Mouse (Mus musculus) ES-CJ7 (cell line): Measurements from ENCODE around the gene Fam19a1.
"Not testable (repeated sequence)": the region's sequence is repeated elsewhere in the genome, so short reads cannot be mapped to it uniquely, and the experiment has no call there.

Source experiments
- DNase-seq: peaks from one replicate; pipeline ENCODE4 v3.0.0; 2011; ENCODE audit warnings: low read depth, low spot score

Fam19a1 gene

DNA sequence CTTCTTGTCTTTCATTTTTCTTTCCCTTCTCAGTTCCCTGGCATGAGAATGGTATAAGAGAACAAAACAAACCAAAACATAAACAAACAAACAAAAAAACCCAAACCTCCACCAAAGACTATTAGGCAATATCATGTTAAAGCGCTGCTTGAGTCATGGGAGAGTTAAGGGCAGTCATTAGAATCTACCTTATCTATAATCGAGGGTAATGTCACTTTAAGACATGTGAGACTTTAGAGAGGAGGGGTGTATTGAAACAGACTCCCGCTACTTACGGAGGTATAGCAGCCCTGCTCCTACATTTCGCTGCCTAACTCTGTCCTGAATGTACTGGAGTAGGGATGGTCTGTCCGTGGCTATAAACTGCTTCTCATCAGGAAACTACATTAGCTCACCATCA lies at the start of gene Fam19a1:
TSS of gene Fam19a1 (plus strand) at position 301 of the 400 bp plus-strand sequence.
- no peak for DNase-seq

DNA sequence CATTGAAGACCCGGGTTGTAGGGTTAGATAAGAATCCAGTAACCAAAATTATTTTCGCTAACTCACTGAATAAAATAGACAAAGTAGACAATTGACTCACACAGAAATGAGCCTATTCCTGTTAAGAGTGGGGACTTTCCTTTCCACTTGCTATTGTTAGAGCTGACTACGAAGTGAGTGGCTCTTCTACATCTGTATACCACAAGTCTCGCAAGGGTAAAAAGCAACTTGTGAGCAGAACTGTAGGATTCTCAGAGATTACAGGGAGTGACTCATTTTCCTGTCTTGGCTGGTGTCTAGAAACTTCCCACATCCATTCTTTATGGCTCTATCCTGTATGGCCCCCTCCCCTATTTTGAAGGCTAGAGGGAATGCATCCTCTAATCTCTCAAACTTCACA lies 41.9 kb upstream of the Fam19a1 start:
- no peak for DNase-seq

DNA sequence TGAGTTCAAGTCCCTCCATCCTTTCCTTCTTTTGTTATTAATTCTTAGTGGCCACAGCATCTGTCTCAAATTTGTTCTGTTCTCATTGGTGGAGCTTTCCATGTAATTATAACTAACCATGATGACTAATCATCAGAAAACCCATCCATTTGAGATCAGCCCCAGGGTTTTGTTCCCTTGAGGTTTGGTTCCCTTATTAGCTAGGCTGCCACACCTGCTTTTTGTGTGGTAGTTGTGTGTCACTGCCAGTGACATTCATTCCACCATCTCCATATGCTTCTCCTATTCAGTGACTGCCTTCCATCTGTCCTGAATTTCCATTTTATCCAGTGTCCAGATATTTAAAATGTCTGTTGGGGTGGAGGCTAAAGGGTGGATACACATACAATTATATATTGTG lies 41.4 kb upstream of the Fam19a1 start:
- no peak for DNase-seq

DNA sequence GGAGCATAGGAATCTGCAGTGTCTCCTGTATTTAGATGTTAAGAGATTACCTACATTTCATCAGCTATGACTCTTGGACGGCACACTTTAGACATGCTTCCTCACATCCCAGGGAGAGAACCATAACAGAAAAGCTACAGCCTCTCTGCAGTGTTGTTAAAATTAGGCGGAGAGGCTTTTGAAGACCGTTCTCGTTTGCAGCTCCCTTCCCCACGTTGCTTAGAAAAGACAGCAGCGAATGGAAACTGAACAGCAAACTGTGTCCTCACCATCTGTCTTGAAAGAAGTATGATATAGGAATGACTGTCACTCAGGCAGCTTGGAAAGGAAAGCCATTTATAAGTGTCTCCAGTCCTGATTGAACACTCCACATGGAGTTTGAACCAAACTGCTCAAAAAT lies 23.0 kb upstream of the Fam19a1 start:
- no peak for DNase-seq

DNA sequence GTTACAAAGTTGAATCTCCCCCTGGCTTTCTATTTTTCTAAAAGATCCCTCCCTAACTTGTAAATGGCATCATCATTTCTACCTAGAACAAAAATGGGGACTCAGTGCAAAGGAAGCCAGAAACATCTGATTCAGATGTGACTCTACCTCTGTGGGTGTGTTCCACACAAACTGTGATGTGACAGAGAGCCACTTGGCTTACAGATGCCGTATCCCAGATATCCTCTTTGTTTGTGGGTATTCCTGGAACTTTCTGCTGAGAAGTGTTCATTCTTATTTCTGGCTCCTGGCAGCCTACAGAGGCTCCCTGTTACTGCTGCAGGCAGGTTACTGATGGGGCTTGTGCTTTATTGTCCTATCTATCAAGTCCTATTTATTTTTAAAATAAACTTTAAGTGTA lies 19.2 kb upstream of the Fam19a1 start:
- no peak for DNase-seq

DNA sequence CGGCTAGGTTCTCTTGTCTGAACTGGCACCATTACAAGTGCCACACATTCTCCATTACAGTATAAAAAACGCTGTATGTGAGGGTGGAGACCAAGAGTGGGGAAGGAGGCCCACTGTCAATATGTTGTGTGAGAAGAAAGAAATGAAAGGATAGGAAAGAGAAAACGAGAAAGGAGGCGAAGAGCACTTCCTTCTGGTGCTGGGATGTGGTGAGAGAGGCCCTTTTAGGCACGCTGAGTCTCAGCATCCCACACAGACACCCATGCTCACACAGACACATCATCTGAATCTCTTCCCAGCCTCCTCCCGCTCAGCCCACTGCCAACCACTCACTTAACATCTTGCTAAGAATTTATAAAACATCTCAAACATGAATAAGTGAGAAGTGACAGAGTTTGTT lies 14.7 kb upstream of the Fam19a1 start:
- no peak for DNase-seq

DNA sequence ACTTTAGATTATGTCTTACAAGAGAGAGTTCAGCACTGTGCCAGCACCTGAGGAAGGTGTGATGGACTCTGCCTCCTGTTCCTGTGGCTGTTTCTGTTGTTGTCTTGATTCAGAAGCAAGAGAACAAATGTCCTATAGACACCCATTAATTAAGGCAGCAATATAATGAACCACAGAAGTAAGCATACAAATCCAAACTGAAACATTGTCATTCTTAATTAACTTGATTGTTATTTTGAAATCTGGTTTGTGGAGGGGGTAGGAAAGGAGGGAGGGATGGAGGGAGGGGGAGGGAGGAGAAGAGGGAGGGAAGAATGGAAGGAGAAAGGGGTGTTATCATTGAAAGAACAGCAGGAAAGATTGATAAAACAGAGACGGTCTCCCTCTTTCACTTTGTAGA lies 1.3 kb upstream of the Fam19a1 start:
- DNase-seq: no peak

DNA sequence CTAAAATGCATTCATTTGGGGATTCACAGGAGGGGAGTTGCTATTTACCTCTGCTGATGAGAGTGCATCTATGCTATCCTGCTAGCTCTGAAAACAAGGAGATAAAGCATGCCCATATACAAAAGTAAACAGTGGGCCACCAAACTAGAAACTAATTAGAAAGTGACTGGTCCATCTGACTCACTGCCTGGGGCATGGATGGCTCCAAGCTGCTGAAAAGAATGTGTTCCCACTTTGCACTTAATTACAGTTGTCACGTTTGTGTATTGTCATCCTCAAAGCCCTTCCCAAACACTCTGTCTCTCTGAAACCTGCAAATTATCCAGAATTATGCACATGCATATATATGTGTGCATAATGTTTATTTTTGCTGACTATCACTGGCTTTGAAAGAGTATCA lies 1.2 kb downstream of the Fam19a1 start:
- DNase-seq: no peak

DNA sequence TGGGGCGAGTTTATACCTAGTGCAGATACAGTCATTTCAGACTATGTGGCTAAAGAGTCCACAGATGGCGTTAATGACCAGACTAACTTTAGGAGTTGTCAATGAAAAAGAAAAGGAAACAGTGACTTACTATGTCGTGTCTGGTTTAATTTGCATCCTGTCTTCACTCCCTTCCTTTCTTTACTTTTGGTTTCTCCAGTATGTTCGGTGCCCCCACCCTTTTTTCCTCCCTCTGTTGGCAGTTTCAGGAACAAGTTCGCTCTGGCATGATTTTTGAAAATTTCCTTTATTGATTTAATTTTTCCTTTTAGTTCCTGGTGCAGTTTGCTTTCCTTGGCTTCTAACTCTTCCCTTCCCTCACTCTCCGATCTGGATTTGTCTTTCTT lies 3.2 kb downstream of the Fam19a1 start:
- no peak for DNase-seq

DNA sequence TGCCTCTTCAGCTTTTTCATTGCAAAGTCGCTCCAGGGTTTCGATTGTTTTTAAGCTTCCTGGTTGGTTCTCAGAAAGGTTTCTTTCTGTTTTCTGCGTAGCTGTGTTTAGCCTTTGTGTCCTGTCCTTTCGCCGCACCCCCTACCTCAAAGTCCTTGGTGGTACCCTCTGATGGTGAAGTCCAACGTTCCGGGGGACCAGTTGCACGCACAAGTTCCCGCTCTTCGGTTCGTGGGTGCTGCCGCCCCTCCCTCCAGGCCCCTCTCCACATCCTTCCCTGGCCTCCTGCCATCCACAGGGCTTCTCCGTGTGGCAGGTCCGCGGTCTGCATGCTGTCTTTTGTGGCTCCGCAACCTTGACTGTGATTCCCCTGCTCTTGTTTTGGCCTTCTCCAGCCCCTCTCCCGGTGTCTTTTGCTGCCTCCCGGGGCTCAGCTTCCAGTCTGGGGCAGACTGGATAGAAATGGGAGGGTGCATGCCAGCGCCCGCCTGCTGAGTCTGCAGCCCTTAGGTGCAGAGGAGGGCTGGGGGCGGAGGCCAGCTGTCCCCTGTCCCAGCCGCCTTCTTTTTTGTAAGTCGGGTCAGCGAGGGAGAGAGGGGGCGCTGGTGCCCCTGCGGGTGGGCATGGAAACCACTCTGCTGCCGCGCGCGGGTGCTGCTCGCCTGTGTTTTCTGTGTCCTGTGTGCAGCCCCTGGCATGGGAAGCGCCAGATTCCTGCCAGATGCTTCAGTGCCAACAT lies 3.7 kb downstream of the Fam19a1 start:
- peak; percentile 21 for DNase-seq

DNA sequence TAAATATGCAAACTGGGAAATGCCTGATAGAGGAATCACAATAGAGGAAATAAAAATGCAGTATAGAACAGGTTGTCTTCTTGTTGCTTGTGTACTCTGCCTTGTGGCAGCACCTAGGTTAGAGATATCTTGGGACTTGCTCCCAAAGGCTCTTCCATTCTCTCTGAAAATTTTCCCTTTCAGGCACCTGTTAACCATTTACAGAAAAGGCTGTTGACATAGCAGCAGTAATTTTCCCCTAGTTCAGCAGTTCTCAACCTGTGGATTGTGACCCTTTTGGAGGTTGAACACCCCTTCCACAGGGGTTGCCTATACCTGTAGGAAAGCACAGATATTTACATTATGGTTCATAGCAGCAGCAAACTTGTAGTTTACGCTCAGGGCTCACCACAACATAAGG lies 30.4 kb downstream of the Fam19a1 start:
- DNase-seq: no peak

DNA sequence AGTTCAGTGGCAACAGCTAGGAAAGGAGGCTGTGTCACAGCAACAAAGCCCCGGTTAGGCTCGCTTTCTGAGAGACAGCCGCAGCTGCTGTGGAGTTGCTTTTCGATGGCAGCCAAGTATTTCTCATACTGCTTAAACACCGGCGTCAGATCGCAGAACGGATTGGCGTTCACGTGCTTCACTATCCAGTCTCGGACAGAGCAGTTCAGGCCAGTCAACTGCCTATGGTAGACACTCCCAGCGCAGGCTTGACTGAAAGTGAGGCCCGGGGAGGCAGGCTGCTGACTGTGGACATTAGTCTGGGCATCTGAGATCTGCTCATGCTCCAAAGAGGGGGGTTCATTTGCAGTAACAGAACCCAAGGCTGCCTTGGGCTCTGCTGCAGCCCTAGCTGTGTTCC lies 52.4 kb downstream of the Fam19a1 start:
- no peak for DNase-seq

DNA sequence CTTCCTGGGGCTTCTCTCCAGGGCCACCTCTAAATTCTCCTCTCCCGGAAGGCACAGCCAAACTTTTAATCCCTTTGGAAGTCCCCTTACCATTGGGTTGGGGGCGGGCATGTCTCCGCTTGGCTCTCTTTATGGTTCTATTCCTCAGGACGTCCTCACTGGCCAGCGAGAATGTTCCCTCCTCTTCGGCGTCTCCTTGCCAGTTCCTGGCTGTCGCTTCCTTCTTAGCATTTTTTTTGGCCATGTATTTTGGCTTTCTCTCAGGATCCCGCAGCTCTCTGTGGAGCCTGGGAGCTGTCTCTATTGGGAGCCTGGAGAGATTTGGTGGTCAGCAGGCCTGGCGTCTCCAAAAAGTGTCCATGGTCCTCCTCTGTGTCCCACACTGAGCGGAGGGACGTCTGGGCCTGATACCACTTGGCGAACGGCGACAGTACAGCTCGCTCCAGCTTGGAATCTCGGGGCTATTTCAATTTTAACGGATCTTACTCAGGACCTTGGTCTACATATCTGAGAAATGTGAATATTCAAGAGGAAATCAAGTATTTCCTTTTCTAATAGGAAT lies 52.9 kb downstream of the Fam19a1 start, which contains the start of gene 1700123L14Rik:
TSS of gene 1700123L14Rik (minus strand) at position 426 of the 562 bp plus-strand sequence.
- no peak for DNase-seq

DNA sequence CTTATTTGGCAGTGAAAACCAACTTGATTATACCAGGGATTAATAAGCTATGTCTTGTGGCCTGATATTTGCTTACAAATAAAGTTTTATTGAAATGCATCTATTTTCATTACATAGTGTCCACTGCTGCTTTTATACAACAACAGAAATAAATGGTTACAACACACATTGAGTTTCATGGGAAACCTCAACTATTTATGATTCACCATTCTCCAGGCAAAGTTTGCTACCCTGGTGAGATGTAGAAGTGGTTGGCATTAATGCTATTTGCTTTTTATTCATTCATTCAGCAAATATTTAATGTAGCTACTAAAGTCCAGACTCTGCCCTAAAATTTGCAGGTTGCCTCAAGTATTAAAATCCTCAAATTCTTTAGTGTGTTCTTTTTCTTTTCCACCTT lies 54.1 kb downstream of the Fam19a1 start:
- no peak for DNase-seq

DNA sequence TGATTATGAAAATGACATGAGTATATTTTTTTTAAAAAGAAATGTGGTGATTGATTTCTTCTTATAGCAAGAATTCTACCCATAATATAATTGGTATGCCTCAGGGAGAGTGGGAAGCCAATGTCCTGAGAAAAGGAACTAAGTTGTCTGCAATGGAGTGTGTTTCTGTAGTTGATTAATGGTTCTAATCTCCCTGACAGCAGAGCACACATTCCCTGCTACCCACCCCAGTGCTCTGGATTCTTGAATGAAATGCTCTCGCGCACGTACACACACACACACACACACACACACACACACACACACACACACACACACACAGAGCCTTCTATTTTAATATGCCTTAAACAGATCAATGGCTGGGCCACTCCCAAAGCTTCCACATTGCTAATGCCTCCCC lies 60.7 kb downstream of the Fam19a1 start:
- DNase-seq: no peak

DNA sequence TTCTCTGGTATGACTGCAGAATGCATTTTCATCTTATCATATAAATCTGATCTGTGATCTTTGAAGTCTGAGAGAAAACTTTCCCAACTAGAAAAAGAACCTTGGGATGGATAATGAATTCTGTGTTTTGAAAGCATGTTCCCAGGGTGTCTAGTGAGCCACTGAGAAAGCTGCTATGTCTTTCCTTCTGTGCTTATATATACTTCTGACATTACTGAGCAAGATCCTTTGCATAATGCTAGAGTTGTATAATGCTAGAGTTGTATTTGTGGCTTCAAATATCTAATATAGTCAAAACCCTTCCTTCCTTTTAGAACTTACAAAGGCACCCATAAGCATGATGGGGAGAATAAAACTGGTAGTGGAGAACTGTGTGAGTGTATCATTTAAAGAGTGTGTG lies 65.6 kb downstream of the Fam19a1 start:
- no peak for DNase-seq

DNA sequence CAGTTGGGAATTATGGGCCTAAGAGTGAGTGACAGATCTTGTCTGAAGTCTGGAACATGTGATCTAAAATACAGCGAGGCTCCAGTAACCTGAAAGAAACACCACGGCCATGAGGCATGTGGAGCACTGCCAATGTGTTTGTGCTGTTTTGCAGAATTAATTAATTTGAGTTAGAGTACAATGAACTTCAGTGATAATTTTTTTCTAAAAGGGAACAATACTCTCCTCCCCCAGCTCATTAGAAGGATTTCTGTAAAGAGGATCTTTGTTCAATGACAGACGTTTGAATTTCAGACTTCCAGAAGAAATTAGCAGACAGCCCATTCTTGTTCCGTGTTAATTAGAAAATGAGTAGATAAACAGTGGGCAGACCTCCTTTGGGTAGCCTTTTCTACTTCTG lies 70.4 kb downstream of the Fam19a1 start:
- DNase-seq: no peak

DNA sequence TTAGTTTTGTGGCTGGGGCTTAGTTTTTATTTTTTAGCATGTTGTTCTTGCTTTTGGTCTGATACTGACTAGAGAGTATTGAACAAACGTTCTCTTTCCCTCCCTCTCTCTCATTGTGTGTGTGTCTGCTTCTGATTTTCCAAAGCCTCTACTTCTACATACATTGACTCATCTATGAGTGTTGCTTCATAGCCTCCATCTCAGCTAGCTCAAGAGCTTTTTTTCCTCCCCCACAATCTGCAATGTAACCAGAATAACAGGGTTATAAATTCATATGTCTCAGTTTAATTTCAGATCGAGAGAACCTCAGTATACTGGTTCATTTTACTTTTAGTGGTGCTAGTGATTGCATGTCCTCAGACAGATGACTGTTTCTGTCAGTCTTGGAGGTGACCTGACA lies 73.6 kb downstream of the Fam19a1 start:
- no peak for DNase-seq

DNA sequence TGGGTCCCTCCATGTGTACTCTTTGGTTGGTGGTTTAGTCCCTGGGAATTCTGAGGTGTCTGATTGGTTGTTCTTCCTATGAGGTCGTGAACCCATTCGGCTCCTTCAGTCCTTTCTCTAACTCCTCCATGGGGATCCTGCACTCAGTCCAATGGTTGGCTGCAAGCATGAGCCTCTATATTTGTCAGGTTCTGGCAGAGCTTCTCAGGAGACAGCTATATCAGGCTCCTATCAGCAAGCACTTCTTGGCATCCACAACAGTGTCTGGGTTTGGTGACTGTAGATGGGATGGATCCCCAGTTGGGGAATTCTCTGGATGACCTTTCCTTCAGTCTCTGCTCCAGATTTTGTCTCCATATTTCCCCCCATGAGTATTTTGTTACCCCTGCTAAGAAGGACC lies 86.0 kb downstream of the Fam19a1 start:
- DNase-seq: not testable (repeated sequence)

DNA sequence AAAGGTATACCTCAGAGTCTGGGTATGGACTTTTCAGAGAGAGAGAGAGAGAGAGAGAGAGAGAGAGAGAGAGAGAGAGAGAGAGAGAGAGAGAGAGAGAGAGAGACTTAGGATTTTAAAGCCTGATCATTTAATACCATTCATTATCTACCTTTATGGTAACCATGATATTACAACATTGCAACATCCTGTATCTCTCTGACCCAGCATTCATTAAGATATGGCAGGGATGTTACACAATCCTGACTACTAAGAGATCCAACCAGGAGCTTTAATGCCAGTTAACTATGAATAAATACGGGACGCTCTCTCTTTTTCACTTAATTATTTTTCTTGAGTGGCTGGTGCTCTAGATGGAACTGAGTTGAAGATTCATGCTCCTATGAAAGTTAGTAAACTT lies 92.4 kb downstream of the Fam19a1 start:
- no peak for DNase-seq

DNA sequence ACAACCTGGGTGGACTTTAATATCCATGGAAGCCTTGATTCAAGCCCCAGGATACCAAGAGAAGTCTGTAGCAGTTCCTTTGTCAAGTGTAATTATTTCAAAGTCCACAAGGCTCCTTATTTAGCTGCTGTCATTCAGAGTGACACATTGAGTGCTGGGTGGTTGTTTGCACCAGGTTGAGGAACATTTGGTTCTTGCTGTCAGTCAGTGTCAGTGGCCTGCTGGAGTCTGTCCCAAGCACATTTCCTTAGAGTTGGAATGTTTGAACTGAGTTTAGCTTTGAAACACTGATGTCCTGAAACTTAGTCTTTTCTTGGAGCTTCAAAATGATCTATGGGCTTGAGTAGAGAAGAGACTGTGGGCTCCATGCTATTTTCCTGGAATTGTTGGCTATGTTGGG lies 121.9 kb downstream of the Fam19a1 start:
- DNase-seq: no peak

DNA sequence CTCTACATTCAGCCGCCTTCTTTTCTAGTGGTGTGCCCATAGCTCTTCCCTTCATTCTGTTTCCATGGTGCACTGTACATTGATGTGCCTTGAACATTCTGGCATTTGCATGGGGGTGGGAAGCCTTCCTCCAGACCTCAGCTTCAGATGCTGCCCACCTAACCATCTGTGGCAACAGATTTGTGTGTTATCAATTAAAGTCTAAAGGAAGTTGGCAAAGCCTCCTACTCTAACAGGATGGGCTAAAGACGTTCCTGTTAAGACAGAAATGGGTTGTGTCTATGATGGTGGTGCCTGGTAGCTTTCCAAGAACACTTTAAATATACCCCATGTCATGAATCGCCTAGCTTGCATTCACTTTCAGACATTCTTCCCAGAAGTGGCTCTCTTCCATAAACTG lies 131.4 kb downstream of the Fam19a1 start:
- DNase-seq: no peak

DNA sequence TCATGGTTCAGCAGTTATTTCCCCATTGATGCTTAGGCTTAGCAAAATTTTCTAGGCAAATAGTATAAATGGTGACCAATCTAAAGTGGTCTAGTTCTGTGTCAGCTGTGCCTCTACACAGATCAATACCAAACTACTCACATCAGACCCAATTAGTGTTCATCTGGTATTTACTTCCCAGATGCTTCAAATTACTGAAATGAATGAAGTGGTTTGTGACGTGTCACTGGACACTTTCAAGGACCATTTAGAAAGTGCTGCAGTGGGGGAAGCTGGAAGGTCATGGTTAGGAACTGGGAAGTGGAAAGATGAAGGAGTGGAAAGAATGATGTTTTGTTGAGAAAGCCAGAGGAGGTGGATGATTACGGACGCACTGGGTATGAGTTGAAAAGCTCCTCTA lies 139.0 kb downstream of the Fam19a1 start:
- no peak for DNase-seq

DNA sequence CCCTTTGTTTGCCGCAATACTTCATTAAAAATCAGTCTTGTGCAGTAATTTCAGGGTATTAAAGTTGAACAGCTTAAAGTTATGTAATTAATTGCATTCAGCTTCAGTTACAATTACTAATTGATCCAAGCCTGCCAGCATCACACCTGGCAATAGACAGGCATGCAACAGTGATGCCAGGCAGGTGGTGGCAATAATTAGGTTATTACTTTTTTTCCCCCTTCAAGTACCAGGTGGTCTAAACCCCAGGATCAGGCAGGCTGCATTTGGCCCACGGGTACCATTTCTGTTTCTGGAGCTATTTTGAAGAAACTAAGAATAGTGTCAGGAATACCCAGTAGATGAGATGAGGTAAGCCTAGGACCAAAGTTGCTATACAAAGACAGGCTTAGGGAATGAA lies 141.9 kb downstream of the Fam19a1 start:
- DNase-seq: no peak
